Mouse (Mus musculus): ENCODE data around the gene Gm20388.

The Gm20388 gene

GRCm38 (mm10) chr8:124311723-124312122 lies 4401.1 kb downstream of the Gm20388 start:
- no peak for DNase-seq (ENCODE audit: low spot score)

GRCm38 (mm10) chr8:124312228-124312627 lies 4401.6 kb downstream of the Gm20388 start:
- no peak for DNase-seq (ENCODE audit: low spot score)

GRCm38 (mm10) chr8:124314803-124315202 lies 4404.2 kb downstream of the Gm20388 start:
- peak; percentile 55 for DNase-seq (ENCODE audit: low spot score)

GRCm38 (mm10) chr8:124316466-124317136 lies 4406.0 kb downstream of the Gm20388 start:
- DNase-seq (ENCODE audit: low spot score), result no peak

- DNase-seq (ENCODE audit: low spot score), result no peak
Observed at GRCm38 (mm10) chr8:124317191-124317682, 4406.6 kb downstream of the Gm20388 start.

GRCm38 (mm10) chr8:124317821-124318220 lies 4407.2 kb downstream of the Gm20388 start:
- DNase-seq (ENCODE audit: low spot score), result no peak

GRCm38 (mm10) chr8:124318612-124319315 lies 4408.1 kb downstream of the Gm20388 start:
- no peak for DNase-seq (ENCODE audit: low spot score)

GRCm38 (mm10) chr8:124319316-124319652 lies 4408.6 kb downstream of the Gm20388 start:
- DNase-seq (ENCODE audit: low spot score), result no peak

GRCm38 (mm10) chr8:124321227-124321840 lies 4410.7 kb downstream of the Gm20388 start:
- DNase-seq (ENCODE audit: low spot score), result peak; percentile 12

- DNase-seq (ENCODE audit: low spot score), result no peak
Observed at GRCm38 (mm10) chr8:124323356-124323755, 4412.7 kb downstream of the Gm20388 start.

- DNase-seq (ENCODE audit: low spot score), result no peak
Observed at GRCm38 (mm10) chr8:124328259-124328658, 4417.6 kb downstream of the Gm20388 start.

GRCm38 (mm10) chr8:124329690-124330089 lies 4419.0 kb downstream of the Gm20388 start:
- no peak for DNase-seq (ENCODE audit: low spot score)

- no peak for DNase-seq (ENCODE audit: low spot score)
Observed at GRCm38 (mm10) chr8:124330433-124330832, 4419.8 kb downstream of the Gm20388 start.

- no peak for DNase-seq (ENCODE audit: low spot score)
Observed at GRCm38 (mm10) chr8:124331094-124331493, 4420.5 kb downstream of the Gm20388 start.

GRCm38 (mm10) chr8:124331706-124332105 lies 4421.1 kb downstream of the Gm20388 start:
- no peak for DNase-seq (ENCODE audit: low spot score)

- DNase-seq (ENCODE audit: low spot score), result no peak
Observed at GRCm38 (mm10) chr8:124336302-124336701, 4425.7 kb downstream of the Gm20388 start.

- DNase-seq (ENCODE audit: low spot score), result no peak
Observed at GRCm38 (mm10) chr8:124339742-124340141, 4429.1 kb downstream of the Gm20388 start.

GRCm38 (mm10) chr8:124340360-124341068 lies 4429.9 kb downstream of the Gm20388 start:
- DNase-seq (ENCODE audit: low spot score), result peak; percentile 42

- no peak for DNase-seq (ENCODE audit: low spot score)
Observed at GRCm38 (mm10) chr8:124343151-124343550, 4432.5 kb downstream of the Gm20388 start.

- DNase-seq (ENCODE audit: low spot score), result no peak
Observed at GRCm38 (mm10) chr8:124343991-124344390, 4433.4 kb downstream of the Gm20388 start.

GRCm38 (mm10) chr8:124345098-124345497 lies 4434.5 kb downstream of the Gm20388 start:
- DNase-seq (ENCODE audit: low spot score), result no peak

GRCm38 (mm10) chr8:124346852-124347523 lies 4436.3 kb downstream of the Gm20388 start:
- peak; percentile 80 for DNase-seq (ENCODE audit: low spot score)

Measured in retina, embryonic 14.5 days (tissue).